Mouse (Mus musculus): ENCODE data around the gene Susd1.

DNA sequence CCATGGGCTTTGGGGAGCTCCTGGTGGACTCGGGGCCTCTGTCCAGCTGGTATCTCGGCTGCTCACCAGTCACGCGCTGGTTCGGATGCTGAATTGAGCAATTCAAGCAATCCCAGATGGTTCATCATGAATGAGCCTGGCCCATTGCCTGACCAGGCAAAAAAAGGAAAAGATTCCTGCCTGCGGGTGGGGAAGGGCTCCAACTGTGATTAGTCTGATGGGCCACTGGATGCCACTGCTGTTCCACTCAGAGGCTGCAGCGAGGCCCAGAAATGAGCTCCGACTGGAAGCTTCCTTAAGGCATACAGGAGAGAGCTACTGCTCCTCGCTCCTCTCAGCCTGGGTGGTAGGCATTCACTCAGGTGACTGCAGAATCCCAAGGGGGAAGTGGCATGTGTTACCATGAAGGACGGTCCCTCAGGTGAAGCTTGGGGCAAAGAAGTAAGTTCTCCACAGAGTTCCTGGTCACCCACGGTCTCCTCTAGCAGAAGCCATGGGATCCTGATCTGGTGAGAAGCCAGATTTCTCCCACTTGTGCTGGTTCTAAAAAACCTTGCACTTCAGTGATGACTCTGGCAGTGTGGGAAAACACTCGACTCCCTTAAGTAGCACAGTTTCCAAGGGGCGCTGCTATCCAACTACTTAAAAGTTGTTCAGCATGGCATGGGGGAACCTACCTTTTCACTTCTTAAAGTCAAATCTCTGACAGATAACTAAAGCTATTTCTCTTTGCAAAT lies 57.3 kb downstream of the Susd1 start:
- TF ChIP-seq CTCF (IDR thresholded peaks at IDR 0.05; ENCODE audit: low read depth, low read length) (no peak), GATA1 (IDR thresholded peaks at IDR 0.05; ENCODE audit: borderline replicate concordance, low read length) (no peak), GATA2 (IDR thresholded peaks at IDR 0.05; ENCODE audit: borderline replicate concordance, low read depth, low read length) (no peak)

All from G1E (cell line).